Mouse (Mus musculus): ENCODE results near the gene Slco2a1. TPM values are rescaled to one million over a fixed set of nuclear protein-coding genes. Genes with fewer than 3 reads are reported as not detected.
A peak's percentile ranks its signal among the peaks of the same experiment; 100 is the strongest.

Gene Slco2a1
- polyA plus RNA-seq, 1 experiment from 2014 or later = 1.7 TPM

- H3K4me1 ChIP-seq = no peaks in the 10 kb centered on the region
- H3K4me3 ChIP-seq = no peak overlapping the region
- no peaks in the 10 kb centered on the region for H3K36me3 ChIP-seq
- 0 out of 2 replicates have a peak, but pooled peaks cover 4% of the 10 kb centered on the region for H3K27me3 ChIP-seq (replicated peaks)
- no peak overlapping the region for H3K9ac ChIP-seq
- H3K27ac ChIP-seq = no peak overlapping the region
- H3K4me2 ChIP-seq = no peak overlapping the region
- no peak for ATAC-seq
- 72% methylated on average over 6 of the region's 6 CpGs for WGBS (ENCODE audit: insufficient replicate concordance)
- H3K9me3 ChIP-seq (replicated peaks) = no peaks in the 10 kb centered on the region
These were observed 83.7 kb downstream of the Slco2a1 start for GRCm38 (mm10) chr9:103072204-103072599.

GRCm38 (mm10) chr9:103072926-103073515, 84.5 kb downstream of the Slco2a1 start:
- Histone ChIP-seq H3K4me3 (no peak overlapping the region), H3K9ac (no peak overlapping the region), H3K4me1 (no peaks in the 10 kb centered on the region; the same call in 1 of the 2 replicates), H3K4me2 (no peak overlapping the region), H3K36me3 (no peaks in the 10 kb centered on the region), H3K9me3 (replicated peaks) (no peaks in the 10 kb centered on the region), H3K27me3 (replicated peaks) (0 out of 2 replicates have a peak, but pooled peaks cover 4% of the 10 kb centered on the region), H3K27ac (no peak overlapping the region)
- WGBS (ENCODE audit: insufficient replicate concordance) = 58% methylated on average over 11 of the region's 11 CpGs
- ATAC-seq = no peak

- H3K9me3 ChIP-seq (replicated peaks) = no peaks in the 10 kb centered on the region
- H3K4me3 ChIP-seq = no peak overlapping the region
- no peaks in the 10 kb centered on the region; the same call in 1 of the 2 replicates for H3K4me1 ChIP-seq
- H3K36me3 ChIP-seq = no peaks in the 10 kb centered on the region
- no peak overlapping the region for H3K4me2 ChIP-seq
- 69% methylated on average over 21 of the region's 21 CpGs for WGBS (ENCODE audit: insufficient replicate concordance)
- H3K27me3 ChIP-seq (replicated peaks) = 0 out of 2 replicates have a peak, but pooled peaks cover 15% of the 10 kb centered on the region
- no peak overlapping the region for H3K9ac ChIP-seq
- ATAC-seq = no peak
- no peak overlapping the region for H3K27ac ChIP-seq
These were observed 88.5 kb downstream of the Slco2a1 start for GRCm38 (mm10) chr9:103076836-103077531.

- 41% methylated on average over 6 of the region's 6 CpGs for WGBS (ENCODE audit: insufficient replicate concordance)
- no peak for ATAC-seq
These were observed 89.7 kb downstream of the Slco2a1 start for GRCm38 (mm10) chr9:103078194-103078691.

GRCm38 (mm10) chr9:103080211-103080610, 91.7 kb downstream of the Slco2a1 start:
- no peaks in the 10 kb centered on the region for H3K36me3 ChIP-seq
- no peaks in the 10 kb centered on the region for H3K9me3 ChIP-seq (replicated peaks)
- no peak overlapping the region for H3K9ac ChIP-seq
- H3K4me1 ChIP-seq = no peaks in the 10 kb centered on the region; the same call in 1 of the 2 replicates
- H3K4me2 ChIP-seq = no peak overlapping the region
- H3K4me3 ChIP-seq = no peak overlapping the region
- 69% methylated on average over 3 of the region's 3 CpGs for WGBS (ENCODE audit: insufficient replicate concordance)
- peaks cover 15% of the 10 kb centered on the region; the same call in 1 of the 2 replicates for H3K27me3 ChIP-seq (replicated peaks)
- ATAC-seq = no peak
- H3K27ac ChIP-seq = no peak overlapping the region

More at GRCm38 (mm10) chr9:103078194-103078691, 89.7 kb downstream of the Slco2a1 start:
- Histone ChIP-seq H3K27me3 (replicated peaks) (0 out of 2 replicates have a peak, but pooled peaks cover 15% of the 10 kb centered on the region), H3K9ac (no peak overlapping the region), H3K4me1 (no peaks in the 10 kb centered on the region; the same call in 1 of the 2 replicates), H3K4me3 (no peak overlapping the region), H3K27ac (no peak overlapping the region), H3K4me2 (no peak overlapping the region), H3K36me3 (no peaks in the 10 kb centered on the region), H3K9me3 (replicated peaks) (no peaks in the 10 kb centered on the region)

- 47% methylated on average over 8 of the region's 8 CpGs for WGBS (ENCODE audit: insufficient replicate concordance)
- Histone ChIP-seq H3K9ac (no peak overlapping the region), H3K9me3 (replicated peaks) (no peaks in the 10 kb centered on the region), H3K36me3 (no peaks in the 10 kb centered on the region), H3K27ac (no peak overlapping the region), H3K27me3 (replicated peaks) (peaks cover 22% of the 10 kb centered on the region; the same call in 1 of the 2 replicates), H3K4me3 (no peak overlapping the region), H3K4me1 (no peaks in the 10 kb centered on the region; the same call in 1 of the 2 replicates), H3K4me2 (no peak overlapping the region)
- no peak for ATAC-seq
These were observed 93.9 kb downstream of the Slco2a1 start for GRCm38 (mm10) chr9:103082246-103082975.

- Histone ChIP-seq H3K4me3 (no peak overlapping the region), H3K27ac (no peak overlapping the region), H3K4me1 (no peaks in the 10 kb centered on the region; the same call in 1 of the 2 replicates), H3K9ac (no peak overlapping the region), H3K9me3 (replicated peaks) (no peaks in the 10 kb centered on the region), H3K36me3 (no peaks in the 10 kb centered on the region), H3K27me3 (replicated peaks) (peaks cover 22% of the 10 kb centered on the region; the same call in 1 of the 2 replicates), H3K4me2 (no peak overlapping the region)
- no peak for ATAC-seq
- 52% methylated on average over 3 of the region's 3 CpGs for WGBS (ENCODE audit: insufficient replicate concordance)
These were observed 94.9 kb downstream of the Slco2a1 start for GRCm38 (mm10) chr9:103083405-103083804.

- H3K4me3 ChIP-seq = no peak overlapping the region
- peaks cover 12% of the 10 kb centered on the region; the same call in 1 of the 2 replicates for H3K27me3 ChIP-seq (replicated peaks)
- H3K9ac ChIP-seq = no peak overlapping the region
- no peak for ATAC-seq
- H3K4me1 ChIP-seq = peaks cover 22% of the 10 kb centered on the region
- no peaks in the 10 kb centered on the region for H3K36me3 ChIP-seq
- WGBS (ENCODE audit: insufficient replicate concordance) = 81% methylated on average over 6 of the region's 6 CpGs
- H3K27ac ChIP-seq = no peak overlapping the region
- no peaks in the 10 kb centered on the region for H3K9me3 ChIP-seq (replicated peaks)
- H3K4me2 ChIP-seq = no peak overlapping the region
These were observed 98.2 kb downstream of the Slco2a1 start for GRCm38 (mm10) chr9:103086736-103087135.

GRCm38 (mm10) chr9:103087301-103087700, 98.8 kb downstream of the Slco2a1 start:
- H3K36me3 ChIP-seq = no peaks in the 10 kb centered on the region
- no peak overlapping the region for H3K4me3 ChIP-seq
- H3K4me2 ChIP-seq = no peak overlapping the region
- 62% methylated on average over 8 of the region's 8 CpGs for WGBS (ENCODE audit: insufficient replicate concordance)
- ATAC-seq = no peak
- peaks cover 28% of the 10 kb centered on the region for H3K4me1 ChIP-seq
- no peak overlapping the region for H3K27ac ChIP-seq
- H3K9ac ChIP-seq = no peak overlapping the region
- no peaks in the 10 kb centered on the region for H3K9me3 ChIP-seq (replicated peaks)
- peaks cover 10% of the 10 kb centered on the region; the same call in 1 of the 2 replicates for H3K27me3 ChIP-seq (replicated peaks)

- no peak overlapping the region for H3K27ac ChIP-seq
- no peak overlapping the region for H3K4me2 ChIP-seq
- peaks cover 32% of the 10 kb centered on the region for H3K4me1 ChIP-seq
- no peak overlapping the region for H3K4me3 ChIP-seq
- peaks cover 10% of the 10 kb centered on the region; the same call in 1 of the 2 replicates for H3K27me3 ChIP-seq (replicated peaks)
- no peak for ATAC-seq
- no peaks in the 10 kb centered on the region for H3K36me3 ChIP-seq
- H3K9me3 ChIP-seq (replicated peaks) = no peaks in the 10 kb centered on the region
- no peak overlapping the region for H3K9ac ChIP-seq
- 52% methylated on average over 2 of the region's 2 CpGs for WGBS (ENCODE audit: insufficient replicate concordance)
These were observed 100.1 kb downstream of the Slco2a1 start for GRCm38 (mm10) chr9:103088661-103089060.

GRCm38 (mm10) chr9:103090116-103090875, 101.8 kb downstream of the Slco2a1 start:
- no peaks in the 10 kb centered on the region for H3K9me3 ChIP-seq (replicated peaks)
- H3K27me3 ChIP-seq (replicated peaks) = 0 out of 2 replicates have a peak, but pooled peaks cover 6% of the 10 kb centered on the region
- H3K4me3 ChIP-seq = no peak overlapping the region
- peak; percentile 68 for ATAC-seq
- no peak overlapping the region for H3K9ac ChIP-seq
- WGBS (ENCODE audit: insufficient replicate concordance) = 42% methylated on average over 9 of the region's 9 CpGs
- H3K36me3 ChIP-seq = no peaks in the 10 kb centered on the region
- 0 out of 2 replicates have a peak overlapping the region, but pooled peaks have one; percentile 27 for H3K27ac ChIP-seq
- H3K4me2 ChIP-seq = peak overlapping the region; percentile 6; the same call in 1 of the 2 replicates
- H3K4me1 ChIP-seq = peaks cover 32% of the 10 kb centered on the region
